Comparison of ENCODE assay signal across 22 mouse cellular contexts in genomic region chr19:12435750-12436524, GRCm38 (mm10). TPM values are rescaled to one million over a fixed set of nuclear protein-coding genes. Genes with fewer than 3 reads are reported as not detected.
DNase-seq lines count a peak whose midpoint lies in the region; ATAC-seq and TF ChIP-seq lines count a peak whose summit lies in the region.
"Had no signal": no experiment of that assay in that cellular context is flagged by ENCODE, and none has a peak within 500 bp of the region (broad histone marks: within the 10 kb centered on the region; RNA-seq: fewer than 3 reads in every experiment).

No protein-coding gene starts in this region.

- H3K9ac ChIP-seq in heart, adult 2 months (ENCODE audit: low read depth, low read length), result no peak overlapping the region
- no peak overlapping the region for H3K9ac ChIP-seq in heart, embryonic 12.5 days
- no peak overlapping the region for H3K9ac ChIP-seq in liver, embryonic 15.5 days
- no peak overlapping the region for H3K9ac ChIP-seq in liver, embryonic 12.5 days
- H3K9ac ChIP-seq: embryonic facial prominence, embryonic 13.5 days; midbrain, embryonic 15.5 days; stomach, embryonic 15.5 days had no signal

- H3K4me2 ChIP-seq in heart, embryonic 12.5 days, result no peak overlapping the region
- H3K4me2 ChIP-seq in liver, embryonic 15.5 days, result no peak overlapping the region
- H3K4me2 ChIP-seq in liver, embryonic 12.5 days, result no peak overlapping the region
- H3K4me2 ChIP-seq: embryonic facial prominence, embryonic 13.5 days; midbrain, embryonic 15.5 days; stomach, embryonic 15.5 days had no signal

- H3K79me2 ChIP-seq in heart, adult 2 months (replicated peaks; ENCODE audit: control insufficient read depth, insufficient read depth, low read length), result no peaks in the 10 kb centered on the region

- TF ChIP-seq POLR2A in heart, adult 2 months (IDR thresholded peaks at IDR 0.05; ENCODE audit: insufficient read depth, low read depth, low read length), result no peak
- no peak for TF ChIP-seq POLR2A in cortical plate, adult 2 months (IDR thresholded peaks at IDR 0.05; ENCODE audit: extremely low read depth, insufficient read depth, low read length)

- peak overlapping the region; percentile 41 for H3K27ac ChIP-seq in heart, adult 2 months
- H3K27ac ChIP-seq in heart, embryonic 12.5 days (ENCODE audit: poor library complexity, severe bottlenecking), result no peak overlapping the region
- H3K27ac ChIP-seq in liver, embryonic 15.5 days (replicated peaks), result peak overlapping the region; percentile 24; the same call in 1 of the 2 replicates
- H3K27ac ChIP-seq in liver, embryonic 12.5 days, result no peak overlapping the region
- H3K27ac ChIP-seq in cortical plate, adult 2 months (ENCODE audit: insufficient read depth, low read length), result 0 out of 2 replicates have a peak overlapping the region, but pooled peaks have one; percentile 54
- H3K27ac ChIP-seq: embryonic facial prominence, embryonic 13.5 days; forebrain, embryonic 10.5 days; hindbrain, embryonic 10.5 days; midbrain, embryonic 15.5 days; stomach, embryonic 15.5 days had no signal

- H3K27me3 ChIP-seq in heart, adult 2 months (ENCODE audit: control insufficient read depth, insufficient read depth, low read length), result no peaks in the 10 kb centered on the region
- no peaks in the 10 kb centered on the region for H3K27me3 ChIP-seq in heart, embryonic 12.5 days (replicated peaks)
- no peaks in the 10 kb centered on the region for H3K27me3 ChIP-seq in liver, embryonic 15.5 days
- no peaks in the 10 kb centered on the region for H3K27me3 ChIP-seq in liver, embryonic 12.5 days (replicated peaks)
- H3K27me3 ChIP-seq: embryonic facial prominence, embryonic 13.5 days; midbrain, embryonic 15.5 days; stomach, embryonic 15.5 days had no signal

- no peak overlapping the region for H3K4me3 ChIP-seq in heart, adult 2 months
- no peak overlapping the region for H3K4me3 ChIP-seq in heart, embryonic 12.5 days
- no peak overlapping the region for H3K4me3 ChIP-seq in liver, embryonic 15.5 days (replicated peaks)
- no peak overlapping the region for H3K4me3 ChIP-seq in liver, embryonic 12.5 days
- no peak overlapping the region for H3K4me3 ChIP-seq in cortical plate, adult 2 months (ENCODE audit: insufficient read depth, low read length)
- H3K4me3 ChIP-seq: embryonic facial prominence, embryonic 13.5 days; forebrain, embryonic 10.5 days; hindbrain, embryonic 10.5 days; midbrain, embryonic 15.5 days; stomach, embryonic 15.5 days had no signal

- ATAC-seq in heart, embryonic 12.5 days (ENCODE audit: insufficient number of reproducible peaks, low FRiP score), result no peak
- no peak for ATAC-seq in liver, embryonic 15.5 days (ENCODE audit: insufficient read depth)
- no peak for ATAC-seq in liver, embryonic 12.5 days
- ATAC-seq: midbrain, embryonic 15.5 days had no signal

- no peaks in the 10 kb centered on the region for H3K36me3 ChIP-seq in heart, adult 2 months (ENCODE audit: control insufficient read depth, insufficient read depth, low read length)
- no peaks in the 10 kb centered on the region for H3K36me3 ChIP-seq in heart, embryonic 12.5 days
- H3K36me3 ChIP-seq in liver, embryonic 15.5 days (replicated peaks), result no peaks in the 10 kb centered on the region
- H3K36me3 ChIP-seq in liver, embryonic 12.5 days, result no peaks in the 10 kb centered on the region
- H3K36me3 ChIP-seq: embryonic facial prominence, embryonic 13.5 days; forebrain, embryonic 10.5 days; hindbrain, embryonic 10.5 days; midbrain, embryonic 15.5 days; stomach, embryonic 15.5 days had no signal

- peak in 1 of 2 experiments; percentile 32 for DNase-seq in heart, adult 2 months
- peak; percentile 22 for DNase-seq in A20 (ENCODE audit: low read depth, low spot score)
- DNase-seq in thymus, postnatal 14 days, result no peak
- DNase-seq: cerebellum, adult 2 months; gastrocnemius, postnatal 36 days; right cerebral cortex, postnatal 25 days; thymus, postnatal 36 days had no signal

- no peaks in the 10 kb centered on the region for H3K9me3 ChIP-seq in heart, embryonic 12.5 days (replicated peaks)
- no peaks in the 10 kb centered on the region for H3K9me3 ChIP-seq in liver, embryonic 15.5 days (replicated peaks)
- H3K9me3 ChIP-seq in liver, embryonic 12.5 days (replicated peaks), result no peaks in the 10 kb centered on the region
- H3K9me3 ChIP-seq: embryonic facial prominence, embryonic 13.5 days; forebrain, embryonic 10.5 days; hindbrain, embryonic 10.5 days; midbrain, embryonic 15.5 days; stomach, embryonic 15.5 days had no signal

- TF ChIP-seq EP300 in heart, adult 2 months (IDR thresholded peaks at IDR 0.05; ENCODE audit: insufficient read depth, low read depth, low read length), result no peak

- no peak for TF ChIP-seq CTCF in heart, adult 2 months (IDR thresholded peaks at IDR 0.05)
- TF ChIP-seq CTCF in cortical plate, adult 2 months (IDR thresholded peaks at IDR 0.05; ENCODE audit: extremely low read depth, insufficient read depth, low read length), result no peak

- no peaks in the 10 kb centered on the region; the same call in 1 of the 2 replicates for H3K4me1 ChIP-seq in heart, adult 2 months (ENCODE audit: control insufficient read depth, insufficient read depth, low read length)
- no peaks in the 10 kb centered on the region for H3K4me1 ChIP-seq in heart, embryonic 12.5 days (replicated peaks)
- H3K4me1 ChIP-seq in liver, embryonic 15.5 days (replicated peaks), result no peaks in the 10 kb centered on the region
- no peaks in the 10 kb centered on the region for H3K4me1 ChIP-seq in liver, embryonic 12.5 days
- no peaks in the 10 kb centered on the region for H3K4me1 ChIP-seq in cortical plate, adult 2 months (ENCODE audit: control insufficient read depth, insufficient read depth, low read length)
- H3K4me1 ChIP-seq: embryonic facial prominence, embryonic 13.5 days; forebrain, embryonic 10.5 days; hindbrain, embryonic 10.5 days; midbrain, embryonic 15.5 days; stomach, embryonic 15.5 days had no signal

- intact Hi-C loops in heart, adult 2 months (cut with DNase I), result loop anchor here (10.0 kb wide), 1 partner anchor 159 kb away; the partner anchor contains the start of gene Gm4952

- 68% methylated on average over 4 of the region's 4 CpGs for WGBS in heart, adult 2 months
- WGBS in heart, embryonic 12.5 days, result 76% methylated on average over 4 of the region's 4 CpGs
- WGBS in liver, embryonic 15.5 days (ENCODE audit: insufficient replicate concordance), result 47% methylated on average over 4 of the region's 4 CpGs
- 43% methylated on average over 4 of the region's 4 CpGs for WGBS in liver, embryonic 12.5 days (ENCODE audit: insufficient replicate concordance)

RNA-seq across cellular contexts. Expression of gene Pfpl, which starts 8.2 kb away (rescaled TPM):
- total RNA-seq in heart, adult 2 months (2021), result not detected
- not detected in 2 replicates for polyA plus RNA-seq in heart, adult 2 months (2012; rRNA removed)
- polyA plus RNA-seq in heart, embryonic 12.5 days (2016; fragmentation: Nextera tagmentation; extraction: Ambion mirVana), result not detected in 2 replicates
- polyA plus RNA-seq in liver, embryonic 15.5 days (2015; fragmentation: Nextera tagmentation; extraction: Ambion mirVana), result not detected in 2 replicates
- not detected in 2 replicates for polyA plus RNA-seq in liver, embryonic 12.5 days (2016; fragmentation: Nextera tagmentation; extraction: Ambion mirVana)
- polyA plus RNA-seq in cortical plate, adult 2 months (2012; rRNA removed), result 0.02 TPM in 1 of 2 replicates, not detected in the other
- total RNA-seq: common myeloid progenitor, adult 5-6 weeks; gastrocnemius, postnatal 36 days; megakaryocyte, adult 5-6 weeks had no signal
- polyA plus RNA-seq: cerebellum, adult 2 months; embryonic facial prominence, embryonic 13.5 days; forebrain, embryonic 10.5 days; frontal cortex, adult 2 months; hindbrain, embryonic 10.5 days; kidney, embryonic 14.5 days; limb, embryonic 14.5 days; midbrain, embryonic 15.5 days; stomach, embryonic 15.5 days had no signal

RNA-seq across cellular contexts. Expression of gene Olfr1441, which starts 18.7 kb away (rescaled TPM):
- total RNA-seq in heart, adult 2 months (2021), result not detected
- not detected in 2 replicates for polyA plus RNA-seq in heart, adult 2 months (2012; rRNA removed)
- polyA plus RNA-seq in heart, embryonic 12.5 days (2016; fragmentation: Nextera tagmentation; extraction: Ambion mirVana), result not detected in 2 replicates
- not detected in 2 replicates for polyA plus RNA-seq in liver, embryonic 15.5 days (2015; fragmentation: Nextera tagmentation; extraction: Ambion mirVana)
- not detected in 2 replicates for polyA plus RNA-seq in liver, embryonic 12.5 days (2016; fragmentation: Nextera tagmentation; extraction: Ambion mirVana)
- not detected in 2 replicates for polyA plus RNA-seq in cortical plate, adult 2 months (2012; rRNA removed)
- total RNA-seq: common myeloid progenitor, adult 5-6 weeks; gastrocnemius, postnatal 36 days; left cerebral cortex, postnatal 10 days; megakaryocyte, adult 5-6 weeks had no signal
- polyA plus RNA-seq: cerebellum, adult 2 months; embryonic facial prominence, embryonic 13.5 days; forebrain, embryonic 10.5 days; frontal cortex, adult 2 months; hindbrain, embryonic 10.5 days; kidney, embryonic 14.5 days; limb, embryonic 14.5 days; midbrain, embryonic 15.5 days; stomach, embryonic 15.5 days had no signal

RNA-seq across cellular contexts. Expression of gene Mpeg1, which starts 24.6 kb away (rescaled TPM):
- total RNA-seq in heart, adult 2 months (2021), result 1 to 10 TPM; 7.4 to 8.0 TPM
- 3.5 and 4.3 TPM in 2 replicates for polyA plus RNA-seq in heart, adult 2 months (2012; rRNA removed)
- 0.06 and 0.18 TPM in 2 replicates for polyA plus RNA-seq in heart, embryonic 12.5 days (2016; fragmentation: Nextera tagmentation; extraction: Ambion mirVana)
- 1.8 and 2.0 TPM in 2 replicates for polyA plus RNA-seq in liver, embryonic 15.5 days (2015; fragmentation: Nextera tagmentation; extraction: Ambion mirVana)
- polyA plus RNA-seq in liver, embryonic 12.5 days (2016; fragmentation: Nextera tagmentation; extraction: Ambion mirVana), result 0.63 and 0.76 TPM in 2 replicates
- 11.9 and 13.0 TPM in 2 replicates for polyA plus RNA-seq in cortical plate, adult 2 months (2012; rRNA removed)

RNA-seq across cellular contexts. Expression of gene Olfr1440, which starts 48.9 kb away (rescaled TPM):
- total RNA-seq in heart, adult 2 months (2021), result not detected
- not detected in 2 replicates for polyA plus RNA-seq in heart, adult 2 months (2012; rRNA removed)
- not detected in 2 replicates for polyA plus RNA-seq in heart, embryonic 12.5 days (2016; fragmentation: Nextera tagmentation; extraction: Ambion mirVana)
- polyA plus RNA-seq in liver, embryonic 15.5 days (2015; fragmentation: Nextera tagmentation; extraction: Ambion mirVana), result not detected in 2 replicates
- not detected in 2 replicates for polyA plus RNA-seq in liver, embryonic 12.5 days (2016; fragmentation: Nextera tagmentation; extraction: Ambion mirVana)
- polyA plus RNA-seq in cortical plate, adult 2 months (2012; rRNA removed), result not detected in 2 replicates
- total RNA-seq: common myeloid progenitor, adult 5-6 weeks; gastrocnemius, postnatal 36 days; left cerebral cortex, postnatal 10 days; megakaryocyte, adult 5-6 weeks had no signal
- polyA plus RNA-seq: cerebellum, adult 2 months; embryonic facial prominence, embryonic 13.5 days; forebrain, embryonic 10.5 days; frontal cortex, adult 2 months; hindbrain, embryonic 10.5 days; kidney, embryonic 14.5 days; limb, embryonic 14.5 days; midbrain, embryonic 15.5 days; stomach, embryonic 15.5 days had no signal

Comparison
In these comparisons a context has a peak if more than half of its experiments do, and no peak if none do; other contexts are left out.
1. H3K27ac ChIP-seq: peak in heart, adult 2 months (single experiment), liver, embryonic 15.5 days (single experiment) and cortical plate, adult 2 months (single experiment); none in heart, embryonic 12.5 days (single experiment) and liver, embryonic 12.5 days (single experiment).